Mouse (Mus musculus) spleen, postnatal 0 days (tissue): Measurements from ENCODE around the gene Olfr64. TPM values are rescaled to one million over a fixed set of nuclear protein-coding genes. Genes with fewer than 3 reads are reported as not detected.

Experiments
- polyA plus RNA-seq: library from polyadenylated mRNA; unstranded; fragments of >200 nt; fragmentation: Nextera tagmentation; extraction: Ambion mirVana; gene quantifications from 2 replicates; pipeline ENCODE4 v1.2.1, GENCODE M21; 2015

Gene Olfr64
- 0.02 TPM in 1 of 2 replicates, not detected in the other for polyA plus RNA-seq

GRCm38 (mm10) chr7:103894385-103894784, at the start of gene Olfr64:
TSS of gene Olfr64 (minus strand) at chr7:103894485.

GRCm38 (mm10) chr7:103934264-103934663, 40.0 kb upstream of the Olfr64 start, which contains the start of gene Olfr632:
TSS of gene Olfr632 (plus strand) at chr7:103934347.

GRCm38 (mm10) chr7:103928525-103928924, 34.2 kb upstream of the Olfr64 start, which contains the start of gene Olfr631:
TSS of gene Olfr631 (plus strand) at chr7:103928825.

GRCm38 (mm10) chr7:103903187-103903586, 8.9 kb upstream of the Olfr64 start, which contains the start of gene Olfr65:
TSS of gene Olfr65 (plus strand) at chr7:103903487.

GRCm38 (mm10) chr7:103886152-103886551, 8.1 kb downstream of the Olfr64 start, which contains the start of gene Olfr66:
TSS of gene Olfr66 (minus strand) at chr7:103886252.

GRCm38 (mm10) chr7:103853090-103853489, 41.2 kb downstream of the Olfr64 start, which contains the start of gene Hbb-y:
TSS of gene Hbb-y (minus strand) at chr7:103853216.

GRCm38 (mm10) chr7:103843034-103843433, 51.3 kb downstream of the Olfr64 start, which contains the start of gene Hbb-bh1:
TSS of gene Hbb-bh1 (minus strand) at chr7:103843164.

GRCm38 (mm10) chr7:103840268-103840667, 54.0 kb downstream of the Olfr64 start, which contains the start of gene Hbb-bh2:
TSS of gene Hbb-bh2 (minus strand) at chr7:103840520.

Other genes with a start within 250 kb of the Olfr64 start
- gene Olfr623, start 230.8 kb downstream of the Olfr64 start, polyA plus RNA-seq: not detected in 2 replicates
- 0.02 and 0.08 TPM in 2 replicates for gene Olfr624, start 223.3 kb downstream of the Olfr64 start, polyA plus RNA-seq
- gene Olfr625-ps1, start 211.8 kb downstream of the Olfr64 start, polyA plus RNA-seq: not detected in 2 replicates
- not detected in 2 replicates for gene Olfr243, start 179.8 kb downstream of the Olfr64 start, polyA plus RNA-seq
- gene Olfr628, start 164.1 kb downstream of the Olfr64 start, polyA plus RNA-seq: not detected in 2 replicates
- gene Olfr629, start 149.5 kb downstream of the Olfr64 start, polyA plus RNA-seq: 0.14 and 0.19 TPM in 2 replicates
- not detected in 2 replicates for gene Olfr630, start 137.2 kb downstream of the Olfr64 start, polyA plus RNA-seq
- gene Olfr69, start 122.9 kb downstream of the Olfr64 start, polyA plus RNA-seq: 0.05 TPM in 1 of 2 replicates, not detected in the other
- 0.02 TPM in 1 of 2 replicates, not detected in the other for gene Olfr68, start 114.8 kb downstream of the Olfr64 start, polyA plus RNA-seq
- not detected in 2 replicates for gene Olfr67, start 102.7 kb downstream of the Olfr64 start, polyA plus RNA-seq
- 27,857 and 31,285 TPM in 2 replicates for gene Hbb-bt, start 80.5 kb downstream of the Olfr64 start, polyA plus RNA-seq
- 96,477 and 101,005 TPM in 2 replicates for gene Hbb-bs, start 66.4 kb downstream of the Olfr64 start, polyA plus RNA-seq
- not detected in 2 replicates for gene Hbb-bh2, start 54.0 kb downstream of the Olfr64 start, polyA plus RNA-seq
- 1.3 and 1.9 TPM in 2 replicates for gene Hbb-bh1, start 51.3 kb downstream of the Olfr64 start, polyA plus RNA-seq
- gene Hbb-y, start 41.3 kb downstream of the Olfr64 start, polyA plus RNA-seq: 2.9 and 3.0 TPM in 2 replicates
- not detected in 2 replicates for gene Olfr66, start 8.2 kb downstream of the Olfr64 start, polyA plus RNA-seq
- gene Olfr65, start 9.0 kb upstream of the Olfr64 start, polyA plus RNA-seq: not detected in 2 replicates
- not detected in 2 replicates for gene Olfr631, start 34.3 kb upstream of the Olfr64 start, polyA plus RNA-seq
- gene Olfr632, start 39.9 kb upstream of the Olfr64 start, polyA plus RNA-seq: 0.07 TPM in 1 of 2 replicates, not detected in the other
- not detected in 2 replicates for gene Olfr633, start 50.0 kb upstream of the Olfr64 start, polyA plus RNA-seq
- gene Olfr635, start 76.7 kb upstream of the Olfr64 start, polyA plus RNA-seq: not detected in 2 replicates
- not detected in 2 replicates for gene Olfr638, start 104.3 kb upstream of the Olfr64 start, polyA plus RNA-seq
- not detected in 2 replicates for gene Olfr639, start 122.8 kb upstream of the Olfr64 start, polyA plus RNA-seq
- gene Olfr640, start 131.1 kb upstream of the Olfr64 start, polyA plus RNA-seq: not detected in 2 replicates
- not detected in 2 replicates for gene Olfr641, start 141.0 kb upstream of the Olfr64 start, polyA plus RNA-seq
- gene Olfr642, start 158.2 kb upstream of the Olfr64 start, polyA plus RNA-seq: not detected in 2 replicates
- not detected in 2 replicates for gene 4930516K23Rik, start 167.0 kb upstream of the Olfr64 start, polyA plus RNA-seq
- not detected in 2 replicates for gene Olfr644, start 177.4 kb upstream of the Olfr64 start, polyA plus RNA-seq
- gene Olfr645, start 191.0 kb upstream of the Olfr64 start, polyA plus RNA-seq: not detected in 2 replicates
- not detected in 2 replicates for gene Olfr646, start 210.4 kb upstream of the Olfr64 start, polyA plus RNA-seq
- not detected in 2 replicates for gene Ubqln5, start 235.3 kb upstream of the Olfr64 start, polyA plus RNA-seq
- not detected in 2 replicates for gene Olfr643, start 242.9 kb upstream of the Olfr64 start, polyA plus RNA-seq
- gene Ubqln3, start 248.8 kb upstream of the Olfr64 start, polyA plus RNA-seq: not detected in 2 replicates